Mouse (Mus musculus) intestine, postnatal 0 days (tissue): ENCODE data around the gene Mrpl51. TPM values are rescaled to one million over a fixed set of nuclear protein-coding genes. Genes with fewer than 3 reads are reported as not detected.
A peak's percentile ranks its signal among the peaks of the same experiment; 100 is the strongest.

Source experiments
- ATAC-seq: fragments of 200-750 bp; cut with Nextera tagmentation; 2 replicates; pipeline ENCODE4 v1.8.0; 2017; ENCODE audit warnings: mild to moderate bottlenecking, moderate TSS enrichment, moderate library complexity
- H3K27ac ChIP-seq: fragments of 300-500 bp; sonication (generic); 2 replicates; pipeline ENCODE4 v1.5.1; 2014; ENCODE audit warnings: mild to moderate bottlenecking, low read depth, low read length, moderate library complexity
- H3K27me3 ChIP-seq: fragments of 300-500 bp; sonication (generic); replicated peaks from 2 replicates; pipeline ENCODE4 v1.6.1; 2014; ENCODE audit warnings: low read length, mixed read lengths; ENCODE audit not compliant: control insufficient read depth, insufficient read depth
- H3K36me3 ChIP-seq: fragments of 300-500 bp; sonication (generic); 2 replicates; pipeline ENCODE4 v1.6.1; 2014; ENCODE audit warnings: mild to moderate bottlenecking, moderate library complexity; ENCODE audit not compliant: control insufficient read depth, insufficient read depth
- H3K4me1 ChIP-seq: fragments of 300-500 bp; sonication (generic); replicated peaks from 2 replicates; pipeline ENCODE4 v1.6.1; 2014; ENCODE audit warnings: antibody characterized with exemption, low read length, mixed read lengths; ENCODE audit not compliant: control insufficient read depth, insufficient read depth
- H3K4me2 ChIP-seq: fragments of 300-500 bp; sonication (generic); replicated peaks from 2 replicates; pipeline ENCODE4 v1.6.1; 2014; ENCODE audit warnings: low read depth, mild to moderate bottlenecking, moderate library complexity
- H3K4me3 ChIP-seq: fragments of 300-500 bp; sonication (generic); 2 replicates; pipeline ENCODE4 v1.5.1; 2014; ENCODE audit warnings: low read depth, low read length
- H3K9ac ChIP-seq: fragments of 300-500 bp; sonication (generic); 2 replicates; pipeline ENCODE4 v1.6.1; 2014; ENCODE audit warnings: mild to moderate bottlenecking, low read depth, low read length
- H3K9me3 ChIP-seq: fragments of 300-500 bp; sonication (generic); 2 replicates; pipeline ENCODE4 v1.6.1; 2016; ENCODE audit warnings: mixed run types; ENCODE audit not compliant: control insufficient read depth
- CTCF ChIP-seq: sonication (generic); IDR thresholded peaks from 2 replicates; pipeline ENCODE4 v1.5.1; 2016; ENCODE audit warnings: low read depth, mild to moderate bottlenecking, control low read depth, antibody characterized with exemption, moderate library complexity
- WGBS: fragments of 180-500 bp; shearing (Covaris S2); extraction: QIAGEN DNeasy Blood & Tissue Kit; methylation state at CpG from one replicate; pipeline ENCODE4 v1.1.7; 2014; 5-methylcytosine and 5-hydroxymethylcytosine counted together
- polyA plus RNA-seq: library from polyadenylated mRNA; unstranded; fragments of >200 nt; fragmentation: Nextera tagmentation; extraction: Ambion mirVana; gene quantifications from 2 replicates; pipeline ENCODE4 v1.2.1, GENCODE M21; 2015

Gene Mrpl51
- polyA plus RNA-seq, 1 experiment from 2014 or later = 282 TPM

- H3K27me3 ChIP-seq = no peaks in the 10 kb centered on the region
- under 1% methylated on average over 18 of the region's 18 CpGs for WGBS
- TF ChIP-seq CTCF = no peak
- H3K4me3 ChIP-seq = peak within 1 kb of the TSS; percentile 84
- H3K36me3 ChIP-seq = peaks cover 40% of the 10 kb centered on the region
- peak within 1 kb of the TSS; percentile 76 for H3K9ac ChIP-seq
- H3K27ac ChIP-seq = peak within 1 kb of the TSS; percentile 92
- H3K4me1 ChIP-seq = 0 out of 2 replicates have a peak, but pooled peaks cover 12% of the 10 kb centered on the region
- H3K4me2 ChIP-seq = peak within 1 kb of the TSS; percentile 92
- no peaks in the 10 kb centered on the region for H3K9me3 ChIP-seq
- ATAC-seq = peak; percentile 41
Measured at GRCm38 (mm10) chr6:125166051-125166751, 25.4 kb upstream of the Mrpl51 start, which contains the start of gene Gapdh. Gene Gapdh, minus strand, starts transcription at chr6:125166467.

GRCm38 (mm10) chr6:125166861-125167650 lies 24.5 kb upstream of the Mrpl51 start:
- WGBS = 7% methylated on average over 10 of the region's 10 CpGs
- H3K4me2 ChIP-seq = peak overlapping the region; percentile 92
- H3K4me3 ChIP-seq = peak overlapping the region; percentile 84
- H3K4me1 ChIP-seq = 0 out of 2 replicates have a peak, but pooled peaks cover 12% of the 10 kb centered on the region
- peaks cover 44% of the 10 kb centered on the region for H3K36me3 ChIP-seq
- H3K27me3 ChIP-seq = no peaks in the 10 kb centered on the region
- H3K9ac ChIP-seq = peak overlapping the region; percentile 76
- peak overlapping the region; percentile 92 for H3K27ac ChIP-seq
- no peaks in the 10 kb centered on the region for H3K9me3 ChIP-seq
- TF ChIP-seq CTCF = no peak
- peak; percentile 17 for ATAC-seq

- Histone ChIP-seq H3K27me3 (no peaks in the 10 kb centered on the region), H3K4me2 (no peak overlapping the region), H3K27ac (peak overlapping the region; percentile 92; the same call in 1 of the 2 replicates), H3K9ac (no peak overlapping the region), H3K9me3 (no peaks in the 10 kb centered on the region), H3K36me3 (peaks cover 54% of the 10 kb centered on the region), H3K4me3 (no peak overlapping the region), H3K4me1 (0 out of 2 replicates have a peak, but pooled peaks cover 12% of the 10 kb centered on the region)
- no peak for ATAC-seq
- TF ChIP-seq CTCF = no peak
- WGBS = 89% methylated on average over 14 of the region's 14 CpGs
Measured at GRCm38 (mm10) chr6:125168086-125168485, 23.5 kb upstream of the Mrpl51 start.

GRCm38 (mm10) chr6:125170194-125170593 lies 21.4 kb upstream of the Mrpl51 start:
- Histone ChIP-seq H3K9me3 (no peaks in the 10 kb centered on the region), H3K4me3 (no peak overlapping the region), H3K4me2 (no peak overlapping the region), H3K9ac (no peak overlapping the region), H3K27me3 (no peaks in the 10 kb centered on the region), H3K4me1 (0 out of 2 replicates have a peak, but pooled peaks cover 10% of the 10 kb centered on the region), H3K36me3 (peaks cover 74% of the 10 kb centered on the region), H3K27ac (0 out of 2 replicates have a peak overlapping the region, but pooled peaks have one; percentile 2)
- no peak for ATAC-seq
- 69% methylated on average over 6 of the region's 6 CpGs for WGBS
- peak; percentile 57 for TF ChIP-seq CTCF

GRCm38 (mm10) chr6:125172474-125172873 lies 19.1 kb upstream of the Mrpl51 start:
- TF ChIP-seq CTCF = no peak
- 0 out of 2 replicates have a peak, but pooled peaks cover under 1% of the 10 kb centered on the region for H3K4me1 ChIP-seq
- no peaks in the 10 kb centered on the region for H3K9me3 ChIP-seq
- H3K9ac ChIP-seq = no peak overlapping the region
- no peaks in the 10 kb centered on the region for H3K27me3 ChIP-seq
- H3K27ac ChIP-seq = no peak overlapping the region
- no peak overlapping the region for H3K4me3 ChIP-seq
- no peak for ATAC-seq
- no peak overlapping the region for H3K4me2 ChIP-seq
- 54% methylated on average over 2 of the region's 2 CpGs for WGBS
- peaks cover 95% of the 10 kb centered on the region for H3K36me3 ChIP-seq

GRCm38 (mm10) chr6:125173256-125173655 lies 18.3 kb upstream of the Mrpl51 start:
- Histone ChIP-seq H3K4me1 (no peaks in the 10 kb centered on the region), H3K36me3 (peaks cover 96% of the 10 kb centered on the region), H3K4me3 (no peak overlapping the region), H3K9ac (no peak overlapping the region), H3K4me2 (no peak overlapping the region), H3K9me3 (no peaks in the 10 kb centered on the region), H3K27ac (no peak overlapping the region), H3K27me3 (no peaks in the 10 kb centered on the region)
- TF ChIP-seq CTCF = no peak
- ATAC-seq = no peak
- WGBS = 93% methylated on average over 7 of the region's 7 CpGs
